ENCODE assay signal across 26 mouse cellular contexts in the genomic region with DNA sequence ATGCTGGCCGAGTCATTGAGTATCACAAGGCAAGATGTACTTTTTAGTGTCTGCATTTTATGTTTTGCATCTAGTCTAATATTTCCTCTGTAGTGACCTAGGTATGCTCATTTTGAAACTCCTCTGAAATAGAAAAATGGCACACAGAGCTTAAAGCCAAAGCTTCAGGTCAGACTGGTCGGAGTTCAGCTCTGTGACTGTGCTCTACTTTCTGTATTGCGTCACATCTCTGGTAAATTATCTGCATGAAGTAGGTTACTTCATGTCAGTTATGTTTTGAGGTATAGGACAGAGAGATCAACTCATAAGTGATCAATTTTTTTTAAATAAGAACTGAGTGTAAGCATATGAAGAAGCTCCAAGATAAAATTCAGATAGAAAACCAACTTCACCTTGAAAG.
"Had no signal": no experiment of that assay in that cellular context is flagged by ENCODE, and none has a peak within 500 bp of the region (broad histone marks: within the 10 kb centered on the region; RNA-seq: fewer than 3 reads in every experiment).

No protein-coding gene starts in this region.

- H3K4me1 ChIP-seq: liver, embryonic 13.5 days; lung, embryonic 15.5 days; megakaryocyte, embryonic 14.5 days; midbrain, embryonic 10.5 days; neural tube, embryonic 12.5 days; neural tube, embryonic 15.5 days had no signal

- H3K36me3 ChIP-seq: limb, embryonic 10.5 days; limb, embryonic 13.5 days; liver, embryonic 13.5 days; lung, embryonic 15.5 days; midbrain, embryonic 10.5 days; neural tube, embryonic 12.5 days; neural tube, embryonic 15.5 days had no signal

- H3K27ac ChIP-seq: kidney, postnatal 0 days; layer of hippocampus, adult 2 months; limb, embryonic 10.5 days; liver, embryonic 13.5 days; lung, embryonic 15.5 days; midbrain, embryonic 10.5 days; neural tube, embryonic 12.5 days; neural tube, embryonic 15.5 days; stomach, postnatal 0 days had no signal

- H3K9ac ChIP-seq: limb, embryonic 13.5 days; liver, embryonic 13.5 days; lung, embryonic 15.5 days; neural tube, embryonic 12.5 days; neural tube, embryonic 15.5 days had no signal

- H3K4me3 ChIP-seq: layer of hippocampus, adult 2 months; limb, embryonic 10.5 days; limb, embryonic 13.5 days; liver, embryonic 13.5 days; lung, embryonic 15.5 days; megakaryocyte, embryonic 14.5 days; midbrain, embryonic 10.5 days; neural tube, embryonic 12.5 days; neural tube, embryonic 15.5 days had no signal

- H3K9me3 ChIP-seq: limb, embryonic 10.5 days; limb, embryonic 13.5 days; liver, embryonic 13.5 days; lung, embryonic 15.5 days; midbrain, embryonic 10.5 days; neural tube, embryonic 12.5 days; neural tube, embryonic 15.5 days had no signal

- H3K4me2 ChIP-seq: limb, embryonic 13.5 days; liver, embryonic 13.5 days; lung, embryonic 15.5 days; neural tube, embryonic 12.5 days; neural tube, embryonic 15.5 days had no signal

- H3K27me3 ChIP-seq: limb, embryonic 13.5 days; liver, embryonic 13.5 days; lung, embryonic 15.5 days; megakaryocyte, embryonic 14.5 days; neural tube, embryonic 12.5 days; neural tube, embryonic 15.5 days had no signal

- DNase-seq: kidney, adult 2 months; kidney, postnatal 25 days; layer of hippocampus, adult 9-11 months; liver, embryonic 13.5 days; lung, adult 18-20 months; lung, postnatal 10 days; lung, postnatal 4 days; midbrain, embryonic 14.5 days; right cerebral cortex, adult 18-20 months; right cerebral cortex, postnatal 14 days; right cerebral cortex, postnatal 4 days; thymus, adult 2 months; thymus, postnatal 14 days; thymus, postnatal 4 days had no signal

- ATAC-seq: inflammation-experienced regulatory T-cells, adult 6 months; intestine, postnatal 0 days had no signal
